Mouse (Mus musculus) ES-Bruce4 (cell line): ENCODE measurements around the gene Mmgt1.

Source experiments
- CTCF ChIP-seq: IDR thresholded peaks from one replicate; pipeline ENCODE4 v1.8.1; 2011; ENCODE audit warnings: low read depth, low read length
- EP300 ChIP-seq: IDR thresholded peaks from 2 replicates; pipeline ENCODE4 v1.6.1; 2011; ENCODE audit warnings: low read depth, low read length; ENCODE audit not compliant: insufficient read depth

GRCm38 (mm10) chrX:56636185-56636584 is 38.3 kb upstream of the Mmgt1 start:
- no peak for TF ChIP-seq EP300
- no peak for TF ChIP-seq CTCF
